Mouse (Mus musculus): ENCODE results near the gene Ift27.

DNA sequence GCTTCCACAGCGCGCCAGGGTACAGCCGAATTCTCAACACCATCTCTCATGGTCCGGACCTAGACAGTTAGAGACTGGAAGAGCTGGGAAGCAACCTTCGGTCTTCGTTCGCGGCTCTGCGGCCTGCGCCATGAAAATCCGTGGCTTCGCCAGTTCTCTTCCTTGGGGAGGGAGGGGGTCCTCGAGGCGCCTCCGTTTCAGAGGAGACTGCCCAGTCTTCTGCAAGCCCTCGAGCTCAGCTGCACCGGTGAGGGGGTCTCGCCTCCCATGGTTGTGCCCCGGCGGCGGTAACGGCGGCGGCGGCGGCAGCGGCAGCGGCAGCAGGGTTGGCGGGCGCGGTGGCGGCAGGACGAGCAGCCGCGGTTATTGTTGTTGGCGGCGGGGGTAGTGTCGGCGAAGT lies 54.7 kb downstream of the Ift27 start:
- no peak for TF ChIP-seq POLR2A (IDR thresholded peaks at IDR 0.05; ENCODE audit: borderline replicate concordance, extremely low read depth, insufficient read depth, insufficient read length, poor library complexity, severe bottlenecking)
- TF ChIP-seq CTCF (IDR thresholded peaks at IDR 0.05; ENCODE audit: borderline replicate concordance, extremely low read depth, insufficient read depth, insufficient read length) = no peak
